Mouse (Mus musculus) NIH3T3 (cell line): ENCODE data around the gene Reln.

ENCODE experiments used
- DNase-seq: peaks from one replicate; pipeline ENCODE4 v3.0.0-alpha.2; 2012; ENCODE audit warnings: low read depth

Reln gene

GRCm38 (mm10) chr5:22223940-22224339 is 120.6 kb downstream of the Reln start:
- DNase-seq = no peak

GRCm38 (mm10) chr5:22208311-22209021 is 136.0 kb downstream of the Reln start:
- DNase-seq = no peak

GRCm38 (mm10) chr5:22197926-22198325 is 146.6 kb downstream of the Reln start:
- DNase-seq = no peak

GRCm38 (mm10) chr5:22196891-22197290 is 147.6 kb downstream of the Reln start:
- no peak for DNase-seq

- no peak for DNase-seq
These were observed 148.0 kb downstream of the Reln start for GRCm38 (mm10) chr5:22196476-22196875.

GRCm38 (mm10) chr5:22195352-22195941 is 149.1 kb downstream of the Reln start:
- DNase-seq = no peak

- no peak for DNase-seq
These were observed 152.7 kb downstream of the Reln start for GRCm38 (mm10) chr5:22191784-22192183.

GRCm38 (mm10) chr5:22190333-22190732 is 154.2 kb downstream of the Reln start:
- DNase-seq = no peak

- no peak for DNase-seq
These were observed 156.9 kb downstream of the Reln start for GRCm38 (mm10) chr5:22187599-22187998.

GRCm38 (mm10) chr5:22176480-22176879 is 168.0 kb downstream of the Reln start:
- no peak for DNase-seq

GRCm38 (mm10) chr5:22171336-22171735 is 173.2 kb downstream of the Reln start:
- DNase-seq = no peak

GRCm38 (mm10) chr5:22164060-22164934 is 180.2 kb downstream of the Reln start:
- no peak for DNase-seq

GRCm38 (mm10) chr5:22160935-22161334 is 183.6 kb downstream of the Reln start:
- DNase-seq = no peak

- DNase-seq = no peak
These were observed 185.7 kb downstream of the Reln start for GRCm38 (mm10) chr5:22158754-22159153.

- no peak for DNase-seq
These were observed 190.9 kb downstream of the Reln start for GRCm38 (mm10) chr5:22153601-22154000.

- DNase-seq = no peak
These were observed 202.7 kb downstream of the Reln start for GRCm38 (mm10) chr5:22141821-22142220.

- no peak for DNase-seq
These were observed 205.5 kb downstream of the Reln start for GRCm38 (mm10) chr5:22139015-22139414.

GRCm38 (mm10) chr5:22134402-22134801 is 210.1 kb downstream of the Reln start:
- no peak for DNase-seq

GRCm38 (mm10) chr5:22131730-22132522 is 212.6 kb downstream of the Reln start:
- DNase-seq = no peak

GRCm38 (mm10) chr5:22127583-22127982 is 216.9 kb downstream of the Reln start:
- no peak for DNase-seq

GRCm38 (mm10) chr5:22119296-22119695 is 225.2 kb downstream of the Reln start:
- no peak for DNase-seq

- no peak for DNase-seq
These were observed 226.0 kb downstream of the Reln start for GRCm38 (mm10) chr5:22118456-22118855.
